Mouse (Mus musculus) ES-CJ7 (cell line): Measurements from ENCODE around the gene Sp4.

Experiments
- DNase-seq: peaks from one replicate; pipeline ENCODE4 v3.0.0; 2011; ENCODE audit warnings: low read depth, low spot score

Gene Sp4

GRCm38 (mm10) chr12:118276385-118276784, 24.9 kb downstream of the Sp4 start:
- no peak for DNase-seq

GRCm38 (mm10) chr12:118264905-118265304, 36.3 kb downstream of the Sp4 start:
- no peak for DNase-seq

DNA sequence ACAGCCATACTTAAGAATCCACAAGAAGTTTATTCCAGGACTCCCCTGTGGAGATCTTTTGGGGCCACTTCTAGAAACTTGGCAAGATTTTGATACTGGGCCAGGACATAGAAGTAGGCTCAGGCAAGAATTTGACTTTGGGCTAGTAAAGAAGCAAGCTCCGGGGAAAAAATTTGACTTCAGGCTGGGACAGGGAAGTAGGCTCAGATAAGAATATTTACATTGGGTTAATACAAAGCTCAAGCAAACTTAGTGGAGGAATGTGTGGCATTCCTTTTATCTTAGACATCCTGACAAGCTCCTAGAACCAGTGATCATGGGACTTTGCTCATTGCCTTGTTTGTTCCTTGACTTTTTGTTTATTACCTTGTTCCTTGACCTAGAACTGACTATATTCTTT, 37.4 kb downstream of the Sp4 start:
- DNase-seq: no peak

- no peak for DNase-seq
Observed at GRCm38 (mm10) chr12:118255292-118255782, 45.9 kb downstream of the Sp4 start.

GRCm38 (mm10) chr12:118221182-118221581, 80.1 kb downstream of the Sp4 start:
- DNase-seq: no peak

DNA sequence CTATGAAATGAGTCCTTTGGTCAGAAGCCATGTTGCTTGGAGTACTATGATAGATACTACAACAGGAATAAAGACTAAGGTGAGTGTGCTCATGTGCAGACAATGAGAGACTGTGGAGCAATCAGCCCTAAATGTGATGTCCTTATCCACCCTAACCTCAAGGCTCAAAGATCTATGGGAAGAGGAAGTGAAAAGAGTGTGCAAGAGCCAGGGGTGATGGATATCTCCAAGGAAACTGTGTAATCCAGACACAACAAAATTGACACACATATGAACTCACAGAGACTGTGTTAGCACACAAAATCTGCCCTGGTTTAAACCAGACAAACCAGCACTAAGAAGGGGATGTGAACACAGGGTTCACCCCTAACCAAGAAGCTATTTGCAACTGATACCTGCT, 81.2 kb downstream of the Sp4 start:
- no peak for DNase-seq

GRCm38 (mm10) chr12:118212163-118212562, 89.1 kb downstream of the Sp4 start:
- no peak for DNase-seq

DNA sequence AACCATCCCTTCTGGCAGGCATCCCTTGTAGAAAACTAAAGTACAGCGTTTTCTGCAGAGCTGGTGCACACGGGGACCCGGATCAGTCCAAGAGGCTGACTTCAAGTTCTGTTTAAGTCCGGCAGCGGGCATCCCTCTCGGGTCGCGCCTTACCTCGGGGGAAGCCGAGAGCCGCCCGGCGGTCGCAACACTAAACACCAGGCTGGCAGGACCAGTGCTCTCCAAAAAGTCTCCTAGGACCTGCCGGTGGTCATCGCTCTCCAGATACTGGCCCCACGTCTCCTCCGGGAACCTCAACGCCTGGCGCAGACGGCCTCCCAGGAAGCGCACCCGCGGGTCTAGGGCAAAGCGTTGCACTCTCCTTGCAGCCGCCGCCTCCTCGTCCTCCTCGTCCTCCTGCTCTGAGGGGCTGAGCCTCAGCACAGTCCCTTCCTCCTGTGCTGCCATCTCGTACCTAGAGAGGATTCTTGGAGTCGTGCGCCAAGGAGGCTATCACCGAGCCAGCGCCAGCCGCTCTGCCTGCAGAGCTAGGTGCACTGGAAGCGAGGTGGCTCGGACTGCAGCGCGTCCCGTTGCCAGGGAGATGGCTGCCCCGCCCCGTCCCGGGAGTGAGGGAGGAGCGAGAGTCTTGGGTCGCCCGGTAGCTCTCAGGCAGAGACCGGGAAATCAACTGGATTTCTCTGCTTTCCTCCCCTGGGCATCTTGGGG, 102.7 kb downstream of the Sp4 start, which contains the start of gene Dnah11:
TSS of gene Dnah11 (minus strand) at position 658 of the 708 bp plus-strand sequence.
- DNase-seq: peak; percentile 68

DNA sequence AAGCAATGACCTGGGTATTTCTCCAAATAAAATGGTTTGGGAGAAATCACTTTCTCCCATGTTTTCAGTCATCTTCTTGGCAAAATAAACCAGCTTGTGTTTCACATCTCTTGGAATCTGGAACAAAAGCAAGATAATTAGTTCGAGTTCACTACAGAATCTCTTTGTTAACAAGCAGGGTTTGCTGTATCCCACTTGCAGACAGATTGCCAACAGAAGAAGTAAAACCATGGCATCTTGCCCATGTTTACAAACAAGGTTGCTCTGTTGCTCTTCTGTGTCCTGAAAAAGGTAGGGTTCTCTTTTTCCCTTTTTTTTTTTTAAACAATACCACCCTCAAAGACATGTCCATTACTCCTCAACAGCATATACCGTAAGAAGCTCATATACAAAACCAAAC, 104.7 kb downstream of the Sp4 start:
- no peak for DNase-seq

DNA sequence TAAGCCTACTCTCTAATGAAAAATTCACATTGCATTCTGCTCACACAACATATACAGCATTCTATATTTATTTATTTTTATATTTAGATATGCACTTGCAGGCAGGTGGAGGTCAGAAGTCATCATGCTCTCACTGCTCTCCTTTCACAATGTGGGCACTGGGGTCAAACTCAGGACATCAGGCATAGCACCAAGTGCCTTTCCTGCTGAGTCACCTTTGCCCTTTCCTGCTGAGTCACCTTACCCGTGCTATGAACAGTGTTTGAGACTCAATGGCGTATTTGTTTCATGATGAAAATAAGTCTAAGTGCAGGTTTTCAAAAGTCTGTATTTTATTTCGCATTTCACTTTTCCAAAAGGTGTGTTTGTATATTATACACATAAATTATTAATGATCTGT, 111.7 kb downstream of the Sp4 start:
- DNase-seq: peak; percentile 4

DNA sequence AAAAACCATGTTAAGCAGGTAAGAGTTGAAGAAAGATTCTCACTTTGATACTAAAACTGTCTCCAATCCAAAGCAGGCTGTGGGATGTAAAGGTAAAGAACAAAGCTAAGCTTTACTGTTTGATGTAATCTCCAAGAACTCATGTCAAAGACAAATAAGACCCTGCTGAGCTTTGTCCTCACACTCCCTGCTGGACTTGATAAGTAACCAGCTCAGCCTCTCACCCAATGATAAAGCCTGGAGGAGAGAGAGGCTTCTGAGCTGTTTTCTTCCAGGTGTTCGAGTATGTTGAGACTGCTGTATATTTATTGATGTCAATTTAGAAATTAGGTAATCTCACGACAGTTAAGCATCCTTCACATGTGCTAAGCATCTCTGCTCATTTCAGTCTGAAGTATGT, 113.6 kb downstream of the Sp4 start:
- DNase-seq: no peak

DNA sequence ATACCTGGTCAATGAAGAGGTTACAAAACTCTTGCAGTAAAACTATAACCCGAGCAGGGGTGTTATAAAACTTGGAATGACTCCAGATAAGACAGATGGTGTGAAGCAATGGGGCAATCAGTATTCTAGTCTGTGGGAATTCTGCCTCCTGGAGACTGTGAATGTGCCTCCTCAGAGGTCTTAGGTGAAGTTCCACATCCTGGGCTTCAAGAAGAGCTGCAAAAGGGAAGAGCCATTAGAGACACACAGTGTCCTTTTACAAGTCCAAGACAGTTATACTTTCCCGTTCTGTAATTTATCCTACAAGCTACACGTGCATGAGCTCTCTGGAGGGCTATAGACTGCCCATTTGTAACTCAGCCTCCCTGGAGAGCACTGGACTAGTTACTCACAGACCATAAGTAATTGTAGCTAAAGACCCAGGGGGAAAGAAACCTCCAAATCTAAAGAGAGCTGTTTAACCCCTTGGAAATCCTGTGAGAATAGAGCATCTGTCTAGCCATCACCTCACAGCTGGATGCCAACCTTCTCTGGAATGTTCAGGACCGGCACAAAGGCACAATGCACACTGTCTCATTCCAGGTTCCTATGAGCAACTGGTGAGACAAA, 114.3 kb downstream of the Sp4 start:
- peak; percentile 31 for DNase-seq

- DNase-seq: no peak
Observed at GRCm38 (mm10) chr12:118186120-118186880, 114.9 kb downstream of the Sp4 start.
